Mouse (Mus musculus) forebrain, postnatal 0 days (tissue): Measurements from ENCODE around the gene Cflar. TPM values are rescaled to one million over a fixed set of nuclear protein-coding genes. Genes with fewer than 3 reads are reported as not detected.

Source experiments
- ATAC-seq: fragments of 200-750 bp; cut with Nextera tagmentation; 2 replicates; pipeline ENCODE4 v1.8.0; 2017; ENCODE audit warnings: mild to moderate bottlenecking, moderate library complexity
- DNase-seq: peaks from one replicate; pipeline ENCODE4 v3.0.0-alpha.2; 2015
- H3K27ac ChIP-seq: fragments of 300-500 bp; sonication (generic); 2 replicates; pipeline ENCODE4 v1.5.1; 2014; ENCODE audit warnings: low read depth, mild to moderate bottlenecking, antibody characterized with exemption, low read length, moderate library complexity, mixed read lengths
- H3K27me3 ChIP-seq: fragments of 300-500 bp; sonication (generic); 2 replicates; pipeline ENCODE4 v1.6.1; 2014; ENCODE audit warnings: mild to moderate bottlenecking, low read length, mixed read lengths; ENCODE audit not compliant: insufficient read depth
- H3K36me3 ChIP-seq: fragments of 300-500 bp; sonication (generic); 2 replicates; pipeline ENCODE4 v1.6.1; 2014; ENCODE audit warnings: mild to moderate bottlenecking, moderate library complexity; ENCODE audit not compliant: insufficient read depth
- H3K4me1 ChIP-seq: fragments of 300-500 bp; sonication (generic); 2 replicates; pipeline ENCODE4 v1.6.1; 2014; ENCODE audit warnings: antibody characterized with exemption; ENCODE audit not compliant: insufficient read depth
- H3K4me2 ChIP-seq: fragments of 300-500 bp; sonication (generic); 2 replicates; pipeline ENCODE4 v1.6.1; 2014; ENCODE audit warnings: low read depth, mild to moderate bottlenecking, moderate library complexity
- H3K4me3 ChIP-seq: fragments of 300-500 bp; sonication (generic); 2 replicates; pipeline ENCODE4 v1.5.1; 2014; ENCODE audit warnings: low read depth, low read length, mixed read lengths
- H3K9ac ChIP-seq: fragments of 300-500 bp; sonication (generic); 2 replicates; pipeline ENCODE4 v1.6.1; 2014; ENCODE audit warnings: mild to moderate bottlenecking
- H3K9me3 ChIP-seq: fragments of 300-500 bp; sonication (generic); 2 replicates; pipeline ENCODE4 v1.6.1; 2016; ENCODE audit warnings: low read length
- CTCF ChIP-seq: sonication (generic); IDR thresholded peaks from 2 replicates; pipeline ENCODE4 v1.5.1; 2016; ENCODE audit warnings: antibody characterized with exemption, control low read depth, low read depth
- WGBS: fragments of 180-500 bp; shearing (Covaris S2); extraction: QIAGEN DNeasy Blood & Tissue Kit; methylation state at CpG from one replicate; pipeline ENCODE4 v1.1.7; 2014; 5-methylcytosine and 5-hydroxymethylcytosine counted together
- polyA plus RNA-seq: library from polyadenylated mRNA; unstranded; fragments of >200 nt; fragmentation: Nextera tagmentation; extraction: Ambion mirVana; gene quantifications from 2 replicates; pipeline ENCODE4 v1.2.1, GENCODE M21; 2015
- total RNA-seq: library from RNA; depleted of rRNA; stranded (reverse); fragments of >200 nt; gene quantifications from 2 replicates; pipeline ENCODE4 v1.2.3, GENCODE M21; 2014; rRNA removed

Cflar gene
- total and polyA plus RNA-seq, 2 experiments from 2014 or later: 20.2 to 35.4 TPM

DNA sequence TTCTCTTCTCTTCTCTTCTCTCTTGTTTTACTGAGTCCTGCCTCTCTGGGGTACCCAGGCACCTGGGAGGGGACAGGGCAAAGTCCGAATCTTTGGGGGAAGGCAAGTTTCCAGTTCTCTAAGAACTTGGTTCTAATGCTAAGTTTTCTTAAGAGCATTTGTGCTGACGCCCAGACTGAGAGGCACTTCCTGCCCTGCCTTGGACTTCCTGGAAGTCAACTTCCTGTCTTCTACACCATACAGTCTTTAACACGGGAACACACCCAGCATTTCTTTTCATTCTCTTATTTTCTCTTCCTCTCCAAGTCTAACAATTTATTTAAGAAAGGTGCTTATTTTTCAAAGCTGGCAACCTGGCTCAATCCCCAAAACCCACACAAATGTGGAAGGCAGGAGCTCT is 95.3 kb downstream of the Cflar start:
- TF ChIP-seq CTCF: no peak
- Histone ChIP-seq H3K4me3 (no peak overlapping the region), H3K9me3 (no peaks in the 10 kb centered on the region), H3K36me3 (no peaks in the 10 kb centered on the region), H3K4me1 (no peaks in the 10 kb centered on the region), H3K27ac (no peak overlapping the region), H3K4me2 (no peak overlapping the region), H3K27me3 (no peaks in the 10 kb centered on the region), H3K9ac (no peak overlapping the region)
- no peak for DNase-seq
- WGBS: 85% methylated on average over 3 of the region's 3 CpGs
- ATAC-seq: no peak

Other genes with a start within 250 kb of the Cflar start
- 24.1 and 68.5 TPM in 2 replicates for gene Orc2, start 206.4 kb upstream of the Cflar start, total RNA-seq
- gene Orc2, start 206.4 kb upstream of the Cflar start, polyA plus RNA-seq: 17.0 and 21.6 TPM in 2 replicates
- gene Fam126b, start 125.2 kb upstream of the Cflar start, total RNA-seq: 19.3 and 25.4 TPM in 2 replicates
- 5.4 and 12.5 TPM in 2 replicates for gene Fam126b, start 125.2 kb upstream of the Cflar start, polyA plus RNA-seq
- gene Ndufb3, start 125.1 kb upstream of the Cflar start, total RNA-seq: 98.4 and 118 TPM in 2 replicates
- 198 and 249 TPM in 2 replicates for gene Ndufb3, start 125.1 kb upstream of the Cflar start, polyA plus RNA-seq
- 0.15 TPM in 1 of 2 replicates, not detected in the other for gene Als2cr12, start 15.5 kb upstream of the Cflar start, total RNA-seq
- gene Als2cr12, start 15.5 kb upstream of the Cflar start, polyA plus RNA-seq: 0.12 TPM in 1 of 2 replicates, not detected in the other
- 4.5 and 5.4 TPM in 2 replicates for gene Casp8, start 83.9 kb downstream of the Cflar start, total RNA-seq
- 1.9 and 3.3 TPM in 2 replicates for gene Casp8, start 83.9 kb downstream of the Cflar start, polyA plus RNA-seq